Mouse (Mus musculus) heart, adult 2 months (tissue): ENCODE measurements at regions not wholly inside any gene's neighbourhood (a gene's known extent, or its start where the extent isn't known, plus 50 kb on each side); places are given as distances from the start of the nearest gene placed in this dataset.

ENCODE experiments used
- CTCF ChIP-seq: fragments of 200-600 bp; IDR thresholded peaks from 2 replicates; pipeline ENCODE4 v1.8.1; 2022; ENCODE audit warnings: antibody characterized with exemption, mild to moderate bottlenecking, moderate library complexity
- EP300 ChIP-seq: fragments of 200-500 bp; IDR thresholded peaks from 2 replicates; pipeline ENCODE4 v1.6.1; 2011; ENCODE audit warnings: low read depth, low read length, control low read depth; ENCODE audit not compliant: insufficient read depth

- TF ChIP-seq EP300 = no peak
- TF ChIP-seq CTCF = no peak
These were observed 146.8 kb upstream of the Zmiz1 start for GRCm38 (mm10) chr14:25312135-25312534.
